Mouse (Mus musculus) common myeloid progenitor, adult 5-6 weeks (primary cell): ENCODE results near the gene Clic3. TPM values are rescaled to one million over a fixed set of nuclear protein-coding genes. Genes with fewer than 3 reads are reported as not detected.
A peak's percentile ranks its signal among the peaks of the same experiment; 100 is the strongest.

Experiments
- ATAC-seq: replicated peaks from 2 replicates; pipeline ENCODE4 v1.8.0; 2016; ENCODE audit warnings: low read depth, mild to moderate bottlenecking, moderate TSS enrichment, inconsistent platforms; ENCODE audit not compliant: poor library complexity, severe bottlenecking
- total RNA-seq: library from RNA; stranded (forward); fragments of 200-1000, 187-1606 nt; gene quantifications from 2 replicates; pipeline ENCODE4 v1.2.3, GENCODE M21; 2017

Gene Clic3
- total RNA-seq, 1 experiment from 2014 or later: not detected

DNA sequence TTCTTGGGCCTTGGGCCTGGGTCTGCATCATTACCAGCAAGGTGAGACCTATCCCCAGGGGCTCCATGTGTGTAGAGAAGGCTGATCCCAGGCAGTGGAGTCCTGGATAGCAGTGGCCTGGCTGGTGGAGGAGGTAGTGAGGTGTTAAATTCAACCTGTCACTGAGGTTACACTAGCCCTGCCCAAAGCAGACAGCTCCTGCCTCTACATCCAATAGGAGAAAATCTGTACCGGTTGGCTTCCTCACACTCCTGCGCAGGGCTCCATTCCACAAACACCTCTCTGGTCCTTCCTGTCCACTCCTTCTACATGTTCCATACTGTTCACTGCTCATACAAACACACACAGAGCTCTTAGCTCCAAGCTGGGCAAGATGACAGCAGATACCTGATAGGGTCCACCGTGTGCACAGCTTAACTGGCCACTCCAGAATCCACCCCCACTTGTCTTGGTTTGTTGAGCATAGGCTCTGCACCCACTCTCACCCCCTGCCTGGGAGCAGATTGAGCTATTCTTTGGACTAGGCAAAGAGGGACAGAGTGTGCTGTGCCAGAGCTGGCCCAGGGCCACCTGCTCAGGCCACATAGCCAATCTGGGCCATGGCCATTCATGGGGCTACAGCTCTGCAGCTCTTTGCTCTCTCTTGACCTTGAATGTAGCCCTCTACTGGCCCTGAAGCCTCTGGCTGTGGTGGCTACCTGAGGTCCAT lies 21.5 kb downstream of the Clic3 start:
- no peak for ATAC-seq

DNA sequence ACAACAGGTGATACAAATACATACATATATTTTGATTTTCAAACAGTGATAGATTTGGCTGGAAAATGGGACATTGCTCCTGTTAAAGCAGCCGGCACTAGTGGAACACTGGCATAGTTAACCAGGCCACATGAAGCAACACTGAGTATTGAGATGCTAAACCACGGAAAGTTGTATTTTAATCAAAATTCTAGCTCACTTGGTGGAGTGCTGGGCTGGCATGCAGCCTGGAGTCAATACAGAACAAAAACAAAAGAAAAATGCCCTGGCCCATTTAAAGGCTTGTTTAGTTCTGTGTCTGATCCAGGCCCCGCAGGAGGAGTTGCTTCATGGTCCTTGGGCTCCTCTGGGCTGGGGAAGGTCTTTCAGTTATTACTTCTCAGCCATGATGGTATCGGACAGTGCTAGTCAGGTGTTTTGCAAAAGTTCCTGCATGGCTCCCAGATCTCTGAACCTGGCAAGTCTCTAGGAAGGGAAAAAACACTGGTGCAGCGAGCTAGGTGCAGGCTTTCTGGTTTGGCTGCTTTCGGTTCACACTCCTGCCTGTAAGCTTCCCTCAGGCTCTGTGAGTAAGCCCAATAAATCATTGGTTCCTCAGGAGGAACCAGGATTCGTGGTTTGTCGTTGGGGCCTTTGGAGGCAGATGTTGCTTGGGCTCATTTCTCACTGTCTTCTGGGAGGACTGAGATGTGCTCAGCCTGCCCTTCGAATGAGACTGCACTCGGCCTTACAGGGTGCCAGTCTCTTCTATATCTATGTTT lies 23.1 kb downstream of the Clic3 start:
- peak; percentile 19; the same call in 1 of the 2 replicates for ATAC-seq

DNA sequence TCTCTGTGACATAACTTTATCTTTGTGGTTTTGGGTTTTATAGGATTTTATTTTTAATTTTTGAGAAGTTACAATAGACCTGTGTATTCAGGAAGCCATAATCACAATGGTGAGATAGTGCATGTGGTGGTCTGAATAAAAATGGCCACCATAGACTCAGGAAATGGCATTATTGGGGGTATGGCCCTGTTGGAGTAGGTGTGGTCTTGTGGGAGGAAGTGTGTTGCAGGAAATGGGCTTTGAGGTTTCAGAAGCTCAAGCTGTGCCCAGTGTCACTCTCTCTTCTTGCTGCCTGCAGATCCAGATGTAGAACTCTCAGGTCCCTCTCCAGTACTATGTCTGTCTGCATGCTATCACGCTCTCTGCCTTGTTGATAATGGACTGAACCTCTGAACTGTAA lies 23.9 kb downstream of the Clic3 start:
- ATAC-seq: peak; percentile 76

DNA sequence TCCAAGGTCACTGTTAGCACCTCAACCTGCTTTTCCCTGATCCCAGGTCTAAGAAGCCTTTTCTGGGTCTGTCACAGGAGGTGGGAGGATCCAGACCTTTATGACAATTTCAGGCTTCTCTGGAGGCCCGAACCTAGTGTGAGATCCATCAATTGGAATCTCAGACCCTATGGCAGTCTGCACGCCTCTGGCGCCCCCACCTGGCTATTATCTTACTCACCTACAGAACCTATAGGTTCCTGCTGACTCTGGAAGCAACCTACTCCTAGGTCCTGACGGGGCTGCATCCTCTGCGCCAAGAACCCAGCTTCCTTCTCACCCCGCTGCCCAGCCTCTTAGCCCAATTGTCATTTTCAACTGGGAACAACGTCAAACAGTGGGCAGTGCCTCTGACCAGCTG lies 26.3 kb downstream of the Clic3 start:
- ATAC-seq: peak; percentile 66

DNA sequence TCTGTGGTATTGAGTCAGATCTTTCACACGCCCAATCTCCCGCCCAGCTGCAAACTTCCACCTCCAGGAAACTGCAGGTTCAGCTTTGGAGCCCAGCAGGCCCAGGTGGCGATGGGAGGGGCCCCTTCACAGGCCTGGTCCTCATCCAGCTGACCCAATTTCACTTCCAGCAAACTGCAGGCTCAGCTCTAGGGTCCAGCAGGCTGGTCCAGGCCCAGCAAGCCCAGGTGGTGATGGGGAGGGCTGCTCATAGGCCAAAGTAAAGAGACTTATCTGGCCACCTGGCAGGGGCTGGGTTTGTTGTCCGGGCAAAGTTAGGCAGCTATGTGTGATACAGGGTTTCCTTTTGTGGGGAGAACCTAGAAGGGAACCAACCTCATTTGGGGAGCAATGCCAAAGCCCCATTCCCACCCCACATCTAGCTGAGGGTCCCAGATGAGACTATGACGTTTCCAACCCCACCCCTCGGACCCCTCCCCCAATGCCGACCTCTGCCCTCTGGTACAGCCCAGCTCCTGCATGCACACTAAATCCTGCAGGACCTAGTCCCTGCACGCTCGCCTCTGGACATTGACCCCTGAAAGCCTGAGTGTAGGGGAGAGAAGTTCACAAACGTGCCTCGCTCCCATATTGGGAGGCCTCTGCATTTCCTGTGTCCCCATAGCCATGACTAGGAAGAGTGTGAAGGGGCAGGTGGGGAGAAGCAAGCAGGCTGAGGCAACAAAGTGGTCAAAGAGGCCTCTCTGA lies 28.4 kb downstream of the Clic3 start:
- no peak for ATAC-seq

DNA sequence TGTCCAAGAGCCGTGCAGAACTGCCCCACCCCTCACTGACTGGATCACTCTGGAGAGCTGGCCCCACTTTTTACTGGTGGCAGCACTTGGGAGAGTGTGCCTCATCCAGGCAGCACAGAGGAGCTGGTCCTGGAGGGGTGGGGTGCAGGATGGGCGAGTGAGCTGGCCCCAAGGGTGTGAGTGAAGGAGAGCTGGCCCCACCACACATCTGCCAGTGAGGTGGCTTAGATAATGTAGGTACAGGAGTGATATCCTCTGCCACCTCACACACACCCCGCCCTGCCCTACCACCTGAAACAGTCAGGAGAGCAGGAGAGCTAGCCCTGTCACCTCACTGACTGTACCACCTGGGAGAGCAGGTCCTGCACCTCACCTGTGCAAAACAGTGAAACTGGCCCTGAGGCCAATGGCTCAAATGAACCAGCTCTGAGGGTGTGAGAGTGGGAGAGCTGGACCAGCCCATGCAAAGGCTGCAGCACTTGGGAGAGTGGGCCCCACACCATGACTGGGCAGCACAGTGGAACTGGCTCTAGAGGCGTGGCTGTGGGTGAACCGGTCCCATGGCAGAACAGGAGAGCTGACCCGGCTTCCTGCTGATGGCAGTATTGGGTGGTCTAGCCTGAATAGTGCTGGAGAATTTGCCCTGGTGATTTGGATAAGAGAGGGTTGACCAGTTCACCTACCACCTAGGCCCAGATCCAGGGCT lies 31.5 kb downstream of the Clic3 start:
- ATAC-seq: no peak

- no peak for ATAC-seq
Observed at GRCm38 (mm10) chr2:25488671-25489068, 32.0 kb downstream of the Clic3 start.

GRCm38 (mm10) chr2:25492988-25493387 lies 36.4 kb downstream of the Clic3 start:
- ATAC-seq: no peak

GRCm38 (mm10) chr2:25493476-25493961 lies 36.9 kb downstream of the Clic3 start, which contains the start of gene Lcn12:
Gene Lcn12, minus strand, starts transcription at chr2:25493911.
- ATAC-seq: no peak

GRCm38 (mm10) chr2:25496462-25496861 lies 39.8 kb downstream of the Clic3 start:
- ATAC-seq: no peak

DNA sequence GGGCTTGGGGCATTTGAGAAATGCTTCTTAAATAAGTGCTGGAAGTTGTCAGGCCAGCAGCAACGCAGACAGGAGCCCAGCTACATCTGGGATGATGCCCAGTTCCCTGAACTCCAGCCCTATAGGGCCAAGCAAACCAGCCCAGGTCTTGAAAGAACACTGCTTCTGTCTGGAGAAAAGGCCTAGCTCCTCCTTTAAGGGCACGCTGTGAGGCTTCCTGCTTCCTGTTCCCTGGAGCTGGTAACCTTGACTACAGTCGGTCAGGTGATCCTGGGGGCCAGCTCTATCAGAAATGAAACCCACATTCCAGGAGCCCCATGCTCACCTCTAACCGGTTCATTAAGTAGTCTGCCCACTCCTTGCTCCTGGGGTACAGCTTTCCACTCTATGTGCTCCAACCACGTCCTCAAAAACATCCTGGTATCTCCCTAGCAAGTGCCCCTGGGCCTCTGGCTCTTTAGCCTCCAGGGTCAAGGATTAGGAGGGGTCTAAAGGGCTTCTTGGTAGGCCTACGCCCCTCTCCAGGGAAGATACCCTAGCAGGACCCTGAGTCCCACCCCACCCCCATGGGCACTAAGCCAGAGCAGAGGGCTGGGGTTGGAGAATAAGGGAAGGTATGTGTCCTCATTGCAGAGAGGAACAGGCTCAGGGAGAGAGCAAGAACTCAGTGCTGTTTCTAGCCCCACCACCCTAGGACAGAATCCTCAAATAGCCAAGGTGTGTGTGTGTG lies 41.4 kb downstream of the Clic3 start:
- peak; percentile 34 for ATAC-seq

DNA sequence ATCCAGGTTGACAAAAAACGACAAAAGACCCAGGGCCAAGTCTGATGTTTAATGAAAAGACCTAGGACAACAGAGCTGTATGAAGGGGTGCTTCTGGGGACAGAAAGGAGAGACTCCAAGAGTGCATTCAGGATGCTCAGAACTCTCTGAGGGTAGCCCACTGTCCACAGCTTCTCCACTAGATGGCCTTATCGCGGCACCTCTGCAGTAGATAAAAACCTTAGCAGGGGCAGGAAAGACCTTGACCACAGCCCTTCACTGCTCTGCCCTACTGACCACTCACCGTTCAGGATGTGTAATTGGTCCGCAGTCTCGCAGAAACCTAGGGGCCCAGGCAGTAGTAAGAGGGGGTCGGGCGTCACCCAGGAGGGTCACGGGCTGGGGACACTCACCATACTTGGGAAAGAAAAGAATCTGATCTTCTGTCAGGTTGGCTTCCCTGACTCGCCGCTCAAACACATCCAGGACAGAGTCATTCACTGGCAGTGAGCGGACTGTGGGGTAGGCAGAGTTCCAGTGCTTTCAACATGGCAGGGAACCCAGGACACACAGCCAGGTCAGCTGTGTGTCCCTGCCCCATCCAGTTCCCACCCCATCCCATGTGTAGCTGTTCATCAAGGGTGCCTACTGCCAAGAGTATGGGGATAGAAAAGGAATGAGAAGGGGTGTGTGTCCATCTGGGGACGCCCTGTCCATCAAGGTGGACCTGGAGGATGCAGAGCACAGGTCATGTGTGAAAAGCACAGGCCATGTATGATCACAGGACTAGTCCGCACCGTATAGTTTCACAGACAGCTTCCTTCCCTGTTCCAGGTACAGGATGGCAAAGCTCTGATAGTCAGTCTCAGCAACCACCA lies 42.2 kb downstream of the Clic3 start:
- no peak for ATAC-seq

DNA sequence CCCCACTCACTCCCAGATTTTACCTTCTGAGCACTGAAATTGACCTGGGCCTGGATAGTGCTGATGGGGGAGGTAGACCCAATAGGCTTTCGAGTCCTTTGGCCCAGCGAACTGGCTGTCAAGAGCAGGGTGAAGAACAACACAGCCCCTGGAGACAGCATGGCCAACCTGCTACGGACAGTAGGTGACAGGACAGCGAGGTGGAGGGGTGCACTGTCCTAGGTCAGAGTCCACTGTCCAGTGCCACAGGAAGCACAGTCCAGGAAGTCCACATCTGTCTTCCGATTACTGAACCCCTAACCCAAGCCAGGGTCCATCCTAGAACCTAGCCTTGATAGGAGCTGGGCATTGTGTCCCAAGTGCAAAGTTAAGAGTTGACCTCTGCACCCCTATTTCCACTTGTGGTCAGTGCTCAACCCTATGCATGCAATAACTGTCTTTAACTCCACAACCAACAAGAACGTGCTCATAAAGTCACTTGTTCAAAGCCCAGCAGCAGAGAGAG lies 43.5 kb downstream of the Clic3 start:
- ATAC-seq: 0 out of 2 replicates have a peak, but pooled peaks have one; percentile 0

- ATAC-seq: peak; percentile 78
Observed at GRCm38 (mm10) chr2:25500576-25501405, 44.2 kb downstream of the Clic3 start, which contains the start of gene Fbxw5. Gene Fbxw5, plus strand, starts transcription at chr2:25500750.

DNA sequence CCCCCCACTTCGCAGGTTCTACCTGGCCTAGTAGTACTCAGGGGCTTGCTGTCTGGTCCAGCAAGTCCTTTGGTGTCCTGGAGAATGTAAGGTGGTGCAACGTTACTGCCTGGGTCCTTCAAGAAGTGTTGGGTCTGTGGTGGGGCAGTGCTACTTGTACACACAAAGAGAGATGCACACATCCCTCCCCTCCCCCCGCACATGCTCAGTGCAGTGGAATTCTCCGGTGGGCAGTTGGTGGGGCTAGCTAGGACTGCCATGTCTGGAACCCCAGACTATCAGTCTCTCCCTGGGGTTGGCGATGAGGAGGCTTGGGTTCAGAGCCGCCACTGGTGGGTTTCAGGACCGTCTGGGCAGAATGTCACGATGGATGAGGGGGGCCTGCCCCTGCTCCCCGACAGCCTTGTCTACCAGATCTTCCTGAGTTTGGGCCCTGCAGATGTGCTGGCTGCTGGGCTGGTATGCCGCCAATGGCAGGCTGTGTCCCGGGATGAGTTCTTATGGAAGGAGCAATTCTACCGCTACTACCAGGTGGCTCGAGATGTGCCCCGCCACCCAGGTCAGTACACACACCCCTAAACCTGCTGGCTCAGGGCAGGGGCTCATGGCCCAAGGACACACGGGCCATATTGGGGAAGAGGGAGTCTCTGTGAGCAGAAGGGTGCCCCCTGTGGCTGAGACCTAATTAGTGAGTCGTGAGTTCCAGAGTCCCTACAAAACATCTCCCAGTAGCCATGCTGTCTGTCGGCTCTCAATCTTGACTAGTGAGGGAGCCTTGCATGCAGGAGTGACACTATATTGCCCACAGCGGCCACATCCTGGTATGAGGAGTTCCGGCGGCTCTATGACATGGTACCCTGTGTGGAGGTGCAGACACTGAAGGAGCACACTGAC lies 45.2 kb downstream of the Clic3 start, which contains the start of gene C8g:
Gene C8g (minus strand): TSS at position 127 of the 894 bp plus-strand sequence.
- ATAC-seq: no peak

DNA sequence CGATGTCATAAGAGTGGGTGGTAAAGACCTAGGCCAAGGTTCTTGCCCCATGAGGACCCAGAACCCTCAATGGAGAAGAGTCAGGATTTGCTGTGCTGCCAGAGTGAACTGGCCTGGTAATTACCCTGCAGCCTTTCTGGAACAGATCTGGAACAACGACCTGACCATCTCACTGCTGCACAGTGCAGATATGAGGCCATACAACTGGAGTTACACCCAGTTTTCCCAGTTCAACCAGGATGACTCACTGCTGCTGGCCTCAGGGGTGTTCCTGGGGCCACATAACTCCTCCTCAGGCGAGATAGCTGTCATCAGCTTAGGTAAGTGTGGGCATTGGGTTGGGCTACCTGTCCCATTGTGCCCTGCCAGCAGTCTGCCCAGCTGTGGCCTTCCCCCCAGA lies 46.1 kb downstream of the Clic3 start:
- ATAC-seq: no peak
